Mouse (Mus musculus) cortical plate, adult 2 months (tissue): ENCODE results near the gene Nfkbil1.

Experiments used
- CTCF ChIP-seq: fragments of 200-500 bp; IDR thresholded peaks from 2 replicates; pipeline ENCODE4 v1.5.1; 2011; ENCODE audit warnings: mild to moderate bottlenecking, control low read depth, low read length; ENCODE audit not compliant: insufficient read depth; ENCODE audit errors: extremely low read depth
- POLR2A ChIP-seq: fragments of 200-500 bp; IDR thresholded peaks from 2 replicates; pipeline ENCODE4 v1.6.1; 2011; ENCODE audit warnings: mild to moderate bottlenecking, low read length, control low read depth; ENCODE audit not compliant: insufficient read depth; ENCODE audit errors: extremely low read depth

- no peak for TF ChIP-seq CTCF
- no peak for TF ChIP-seq POLR2A
Measured at GRCm38 (mm10) chr17:35249451-35250197, 14.0 kb upstream of the Nfkbil1 start.
